Mouse (Mus musculus) heart, embryonic 14.5 days (tissue): Measurements from ENCODE around the gene Xrra1. TPM values are rescaled to one million over a fixed set of nuclear protein-coding genes. Genes with fewer than 3 reads are reported as not detected.
A peak's percentile ranks its signal among the peaks of the same experiment; 100 is the strongest.

ENCODE experiments used
- ATAC-seq: fragments of 200-750 bp; cut with Nextera tagmentation; 2 replicates; pipeline ENCODE4 v1.8.0; 2017; ENCODE audit warnings: low read depth, moderate TSS enrichment; ENCODE audit not compliant: insufficient number of reproducible peaks, insufficient read depth, low FRiP score
- H3K27ac ChIP-seq, 2 experiments: fragments of 200-500 bp in 1 of 2; fragments of 300-500 bp in 1 of 2; sonication (generic) in 1 of 2; replicated peaks in 1 of 2; 2 replicates each; pipeline ENCODE4 v1.5.1; 2012 to 2014; ENCODE audit warnings: low read depth in 2 of 2, low read length in 2 of 2, control low read depth in 1 of 2, mild to moderate bottlenecking in 1 of 2, mixed read lengths in 1 of 2; ENCODE audit not compliant: control insufficient read depth in 1 of 2, insufficient read depth in 1 of 2
- H3K27me3 ChIP-seq: fragments of 300-500 bp; sonication (generic); 2 replicates; pipeline ENCODE4 v1.6.1; 2014; ENCODE audit warnings: mild to moderate bottlenecking, low read length, control low read depth; ENCODE audit not compliant: control insufficient read depth, insufficient read depth
- H3K36me3 ChIP-seq: fragments of 300-500 bp; sonication (generic); 2 replicates; pipeline ENCODE4 v1.6.1; 2014; ENCODE audit warnings: mild to moderate bottlenecking, control low read depth, low read length, mixed read lengths; ENCODE audit not compliant: control insufficient read depth, insufficient read depth
- H3K4me1 ChIP-seq, 2 experiments: fragments of 200-500 bp in 1 of 2; fragments of 300-500 bp in 1 of 2; sonication (generic) in 1 of 2; 2 replicates each; pipeline ENCODE4 v1.6.1; 2012 to 2014; ENCODE audit warnings: low read length in 2 of 2, control low read depth in 1 of 2, mixed read lengths in 1 of 2; ENCODE audit not compliant: control insufficient read depth in 2 of 2, insufficient read depth in 2 of 2
- H3K4me2 ChIP-seq: fragments of 300-500 bp; sonication (generic); 2 replicates; pipeline ENCODE4 v1.6.1; 2014; ENCODE audit warnings: mild to moderate bottlenecking, low read length
- H3K4me3 ChIP-seq, 2 experiments: fragments of 200-500 bp in 1 of 2; fragments of 300-500 bp in 1 of 2; sonication (generic) in 1 of 2; 2 replicates each; pipeline ENCODE4 v1.5.1; 2012 to 2014; ENCODE audit warnings: low read length in 2 of 2, mild to moderate bottlenecking in 2 of 2, control low read depth in 1 of 2, low read depth in 1 of 2, moderate library complexity in 1 of 2; ENCODE audit not compliant: control insufficient read depth in 1 of 2, insufficient read depth in 1 of 2
- H3K9ac ChIP-seq: fragments of 300-500 bp; sonication (generic); 2 replicates; pipeline ENCODE4 v1.6.1; 2014; ENCODE audit warnings: mild to moderate bottlenecking, low read length
- H3K9me3 ChIP-seq: fragments of 300-500 bp; sonication (generic); 2 replicates; pipeline ENCODE4 v1.6.1; 2016; ENCODE audit warnings: low read length, control low read depth; ENCODE audit not compliant: control insufficient read depth
- whole genome bisulfite sequencing: fragments of 180-500 bp; shearing (Covaris S2); extraction: QIAGEN DNeasy Blood & Tissue Kit; methylation state at CpG from one replicate; pipeline ENCODE4 v1.1.7; 2014; 5-methylcytosine and 5-hydroxymethylcytosine counted together
- polyA plus RNA-seq: library from polyadenylated mRNA; unstranded; fragments of >200 nt; fragmentation: Nextera tagmentation; extraction: Ambion mirVana; gene quantifications from 2 replicates; pipeline ENCODE4 v1.2.1, GENCODE M21; 2014

Xrra1 gene
- polyA plus RNA-seq, 1 experiment from 2014 or later = 0.09 TPM

DNA sequence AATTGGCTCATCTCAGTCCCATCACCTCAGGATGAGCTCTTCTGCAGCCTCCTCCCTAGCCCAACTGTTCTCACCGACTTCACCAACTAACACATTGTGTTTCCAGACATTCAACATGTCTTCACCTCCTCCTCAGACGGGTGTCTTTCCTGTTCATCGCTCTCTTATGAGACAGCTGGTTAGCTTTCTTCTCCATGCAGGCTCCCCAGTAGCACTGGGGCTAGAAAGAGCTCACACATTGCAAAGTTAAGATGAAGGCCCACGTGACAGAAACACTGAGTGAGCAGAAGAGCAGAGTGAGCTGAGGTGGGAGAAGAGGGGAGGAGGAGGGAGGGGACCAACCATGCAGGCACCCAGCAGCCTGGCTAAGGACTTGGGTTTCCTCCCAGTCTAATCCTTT is 43.3 kb downstream of the Xrra1 start:
- Histone ChIP-seq H3K9ac (no peak overlapping the region), H3K27ac (no peak overlapping the region), H3K4me1 (peaks cover 8 to 13% of the 10 kb centered on the region in 2 experiments), H3K36me3 (no peaks in the 10 kb centered on the region), H3K4me3 (no peak overlapping the region), H3K27me3 (no peaks in the 10 kb centered on the region), H3K4me2 (no peak overlapping the region), H3K9me3 (no peaks in the 10 kb centered on the region)
- 56% methylated on average over 4 of the region's 4 CpGs for WGBS
- ATAC-seq = no peak

DNA sequence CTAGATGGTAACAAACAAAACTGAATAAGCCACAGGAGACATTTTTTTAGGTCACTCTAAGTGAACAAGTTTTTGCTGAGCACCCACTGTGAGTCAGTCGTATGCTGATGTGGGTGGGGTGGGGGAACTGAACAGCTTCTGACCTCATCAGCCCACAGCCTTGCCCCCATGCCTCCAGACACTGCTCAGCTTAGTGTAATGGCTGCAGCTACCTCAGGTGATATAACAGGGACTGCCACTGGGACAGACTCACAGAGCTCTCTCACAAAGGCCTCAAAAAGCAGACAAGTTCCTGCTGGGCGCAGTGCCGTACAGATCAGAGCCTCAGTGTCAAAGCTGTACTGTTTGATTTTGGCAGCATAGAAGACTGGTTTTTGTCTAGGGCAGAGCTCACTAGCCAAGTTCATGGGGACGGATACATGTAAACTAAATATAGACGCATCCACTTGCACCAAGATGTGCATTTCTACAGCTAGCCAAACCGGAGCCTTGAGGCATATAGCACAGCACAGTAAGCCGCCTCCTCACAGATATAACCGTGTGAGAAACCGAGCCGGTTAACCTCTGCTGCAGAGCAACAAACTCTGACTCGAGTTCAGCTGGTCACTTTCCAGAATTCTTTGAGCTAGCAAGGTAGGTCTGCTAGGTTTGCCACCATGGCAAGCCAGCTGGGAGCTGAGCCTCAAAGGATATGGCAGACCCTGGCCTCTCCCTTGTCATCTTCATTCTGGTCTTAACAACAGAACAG is 44.2 kb downstream of the Xrra1 start:
- no peaks in the 10 kb centered on the region for H3K36me3 ChIP-seq
- H3K27me3 ChIP-seq = no peaks in the 10 kb centered on the region
- H3K27ac ChIP-seq = 0 out of 4 replicates have a peak overlapping the region, but pooled peaks of 1 of the 2 experiments have one; percentile 9
- no peak overlapping the region for H3K4me3 ChIP-seq
- H3K4me2 ChIP-seq = no peak overlapping the region
- H3K4me1 ChIP-seq = peaks cover 8 to 13% of the 10 kb centered on the region in 2 experiments
- no peak; the same call in 1 of the 2 replicates for ATAC-seq
- H3K9ac ChIP-seq = no peak overlapping the region
- 50% methylated on average over 11 of the region's 11 CpGs for WGBS
- H3K9me3 ChIP-seq = no peaks in the 10 kb centered on the region

DNA sequence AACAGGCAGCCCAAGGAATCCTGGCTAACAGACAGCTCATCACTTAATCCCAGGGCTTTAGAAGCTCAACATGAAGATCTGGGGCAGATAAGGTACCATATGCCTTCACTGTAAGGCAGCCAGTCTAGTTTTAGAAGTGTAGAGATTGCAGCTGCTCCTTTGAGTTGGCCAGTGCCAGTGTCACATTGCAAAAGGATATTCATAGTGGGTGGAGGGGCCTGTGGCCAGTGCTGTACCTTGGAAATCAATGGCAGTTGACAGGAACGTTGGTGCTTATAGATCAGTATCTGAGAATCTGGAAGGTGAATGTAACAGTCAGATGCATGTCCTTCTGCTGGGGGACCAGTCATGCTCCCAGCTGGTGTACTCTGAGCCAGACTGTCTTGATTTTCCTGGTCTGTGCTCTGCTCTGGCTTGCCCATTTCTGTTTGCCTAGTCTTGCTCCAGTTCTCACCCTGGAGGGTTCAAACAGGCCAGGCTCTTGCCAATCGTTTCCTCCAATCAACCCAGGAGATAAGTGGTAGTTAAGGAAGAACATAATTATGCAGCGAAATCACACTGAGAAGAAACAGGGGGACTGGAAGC is 45.6 kb downstream of the Xrra1 start:
- H3K4me1 ChIP-seq = peaks cover 8 to 13% of the 10 kb centered on the region in 2 experiments
- no peak overlapping the region for H3K4me3 ChIP-seq
- H3K9me3 ChIP-seq = no peaks in the 10 kb centered on the region
- ATAC-seq = no peak
- no peaks in the 10 kb centered on the region for H3K36me3 ChIP-seq
- no peak overlapping the region for H3K9ac ChIP-seq
- 33% methylated on average over 3 of the region's 3 CpGs for WGBS
- H3K4me2 ChIP-seq = no peak overlapping the region
- H3K27me3 ChIP-seq = no peaks in the 10 kb centered on the region
- no peak overlapping the region for H3K27ac ChIP-seq

DNA sequence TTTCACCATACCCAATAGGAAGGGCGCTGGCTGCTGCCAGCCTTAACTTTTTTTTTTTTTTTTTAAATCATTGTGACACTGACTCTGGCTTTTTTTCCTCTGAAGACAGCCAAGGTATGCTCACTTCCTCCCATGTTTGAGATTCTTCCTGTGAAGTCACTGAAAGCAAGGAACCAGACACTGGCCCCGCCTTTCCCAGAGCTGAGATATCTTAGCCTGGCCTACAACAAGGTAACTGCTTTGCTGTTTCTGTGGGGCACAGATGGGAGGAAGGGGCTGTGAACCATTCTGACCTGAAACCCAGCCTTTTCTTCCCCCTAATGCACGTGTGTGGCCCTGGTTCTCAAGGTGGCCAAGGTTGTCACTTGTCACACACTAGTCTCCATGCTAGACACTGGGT is 47.4 kb downstream of the Xrra1 start:
- no peak overlapping the region for H3K4me3 ChIP-seq
- H3K27ac ChIP-seq = no peak overlapping the region
- no peak overlapping the region for H3K4me2 ChIP-seq
- no peak overlapping the region for H3K9ac ChIP-seq
- WGBS = 87% methylated on average over 3 of the region's 3 CpGs
- H3K36me3 ChIP-seq = no peaks in the 10 kb centered on the region
- H3K9me3 ChIP-seq = 0 out of 2 replicates have a peak, but pooled peaks cover 3% of the 10 kb centered on the region
- no peak for ATAC-seq
- no peaks in the 10 kb centered on the region for H3K27me3 ChIP-seq
- H3K4me1 ChIP-seq = peaks cover 8 to 13% of the 10 kb centered on the region in 2 experiments

DNA sequence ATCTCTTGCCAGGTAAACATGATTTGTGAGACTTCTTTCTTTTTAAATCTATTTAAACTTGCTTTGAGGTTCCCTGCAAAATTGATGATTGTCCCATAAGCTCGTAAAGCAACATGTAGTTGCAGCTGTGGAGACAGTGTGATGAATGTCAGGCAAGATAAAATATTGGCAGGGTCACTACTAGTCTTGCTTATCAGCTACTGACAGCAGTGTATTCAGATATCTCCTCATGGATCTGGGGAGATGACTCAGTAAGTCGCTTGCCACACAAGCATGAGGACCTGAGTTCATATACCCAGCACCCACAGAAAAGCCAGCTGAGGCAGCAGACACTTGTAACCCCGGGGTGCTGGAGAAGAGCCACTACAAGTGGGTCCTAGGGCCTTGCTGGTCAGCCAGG is 48.5 kb downstream of the Xrra1 start:
- Histone ChIP-seq H3K4me1 (peaks cover 8 to 13% of the 10 kb centered on the region in 2 experiments), H3K27me3 (no peaks in the 10 kb centered on the region), H3K4me2 (no peak overlapping the region), H3K9ac (no peak overlapping the region), H3K36me3 (no peaks in the 10 kb centered on the region), H3K4me3 (no peak overlapping the region), H3K9me3 (0 out of 2 replicates have a peak, but pooled peaks cover 3% of the 10 kb centered on the region), H3K27ac (no peak overlapping the region)
- no peak for ATAC-seq
- WGBS = 52% methylated on average over 3 of the region's 3 CpGs

DNA sequence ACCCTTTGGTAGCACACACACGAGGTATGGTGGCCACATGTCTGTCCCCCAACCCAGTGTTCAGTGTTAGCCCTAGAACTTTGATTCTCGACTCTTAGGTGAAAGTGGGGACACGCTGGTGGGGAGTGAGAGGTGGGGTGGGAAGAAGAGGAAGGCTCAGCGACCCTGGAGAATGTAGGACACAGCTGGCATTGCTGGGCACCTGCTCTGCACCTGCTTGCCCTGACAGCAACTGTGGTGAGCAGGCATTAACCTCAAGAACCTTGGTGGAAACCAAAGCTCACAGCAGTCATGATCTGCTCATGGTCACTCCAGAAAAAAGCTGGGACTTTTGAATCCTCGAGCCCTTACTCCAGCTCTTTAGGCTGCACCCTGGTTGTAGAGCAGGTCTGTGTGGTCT is 52.1 kb downstream of the Xrra1 start:
- no peak for ATAC-seq
- no peaks in the 10 kb centered on the region for H3K36me3 ChIP-seq
- no peak overlapping the region for H3K4me2 ChIP-seq
- 74% methylated on average over 5 of the region's 5 CpGs for WGBS
- H3K9me3 ChIP-seq = 0 out of 2 replicates have a peak, but pooled peaks cover 3% of the 10 kb centered on the region
- no peaks in the 10 kb centered on the region for H3K4me1 ChIP-seq
- peaks cover 5% of the 10 kb centered on the region; the same call in 1 of the 2 replicates for H3K27me3 ChIP-seq
- H3K4me3 ChIP-seq = no peak overlapping the region
- H3K27ac ChIP-seq = no peak overlapping the region
- H3K9ac ChIP-seq = no peak overlapping the region

DNA sequence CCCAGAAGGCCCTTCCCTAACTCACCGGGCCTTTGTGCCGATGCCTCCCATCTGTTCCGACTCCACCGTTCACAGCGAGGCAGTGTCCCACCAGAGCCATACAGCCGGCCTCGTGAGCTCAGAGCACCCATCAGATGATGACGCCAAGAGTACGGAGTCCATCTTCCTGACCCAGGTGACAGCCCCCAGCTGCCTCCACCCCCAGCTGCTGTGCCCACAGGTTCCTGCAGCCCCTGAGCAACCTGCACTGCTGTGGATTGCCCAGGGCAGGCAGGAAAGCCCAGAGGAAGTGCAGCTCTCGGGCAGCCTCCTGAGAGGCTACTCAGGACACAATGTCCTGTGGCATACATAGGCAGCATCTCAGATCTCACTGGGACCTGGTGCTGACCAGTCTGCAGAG is 55.4 kb downstream of the Xrra1 start:
- H3K36me3 ChIP-seq = no peaks in the 10 kb centered on the region
- 0 out of 2 replicates have a peak, but pooled peaks cover 3% of the 10 kb centered on the region for H3K9me3 ChIP-seq
- peaks cover 7 to 13% of the 10 kb centered on the region in 2 experiments for H3K4me1 ChIP-seq
- ATAC-seq = no peak
- WGBS = 80% methylated on average over 10 of the region's 10 CpGs
- H3K4me2 ChIP-seq = no peak overlapping the region
- no peak overlapping the region for H3K4me3 ChIP-seq
- H3K27ac ChIP-seq = no peak overlapping the region
- peaks cover 24% of the 10 kb centered on the region for H3K27me3 ChIP-seq
- no peak overlapping the region for H3K9ac ChIP-seq
